Mouse (Mus musculus) midbrain, embryonic 10.5 days (tissue): ENCODE results near the gene Ccdc105. TPM values are rescaled to one million over a fixed set of nuclear protein-coding genes. Genes with fewer than 3 reads are reported as not detected.

Experiments
- DNase-seq: peaks from one replicate; pipeline ENCODE4 v3.0.0-alpha.2; 2017; ENCODE audit warnings: low spot score
- H3K27ac ChIP-seq: fragments of 300-500 bp; sonication (generic); replicated peaks from 2 replicates; pipeline ENCODE4 v1.5.1; 2016; ENCODE audit warnings: mild to moderate bottlenecking
- H3K27me3 ChIP-seq: fragments of 300-500 bp; sonication (generic); 2 replicates; pipeline ENCODE4 v1.6.1; 2016; ENCODE audit warnings: low read depth, mild to moderate bottlenecking; ENCODE audit not compliant: poor library complexity, severe bottlenecking
- H3K36me3 ChIP-seq: fragments of 300-500 bp; sonication (generic); 2 replicates; pipeline ENCODE4 v1.6.1; 2016; ENCODE audit warnings: mild to moderate bottlenecking, moderate library complexity
- H3K4me1 ChIP-seq: fragments of 300-500 bp; sonication (generic); 2 replicates; pipeline ENCODE4 v1.6.1; 2016
- H3K4me3 ChIP-seq: fragments of 300-500 bp; sonication (generic); 2 replicates; pipeline ENCODE4 v1.5.1; 2016; ENCODE audit warnings: mild to moderate bottlenecking, moderate library complexity
- H3K9me3 ChIP-seq: fragments of 300-500 bp; sonication (generic); replicated peaks from 2 replicates; pipeline ENCODE4 v1.6.1; 2016; ENCODE audit warnings: mild to moderate bottlenecking
- WGBS: fragments of 180-500 bp; shearing (Covaris S2); methylation state at CpG from one replicate; pipeline ENCODE4 v1.1.7; 2016; 5-methylcytosine and 5-hydroxymethylcytosine counted together
- polyA plus RNA-seq: library from polyadenylated mRNA; unstranded; fragments of >200 nt; fragmentation: Nextera tagmentation; extraction: Ambion mirVana; gene quantifications from 2 replicates; pipeline ENCODE4 v1.2.1, GENCODE M21; 2016

Ccdc105 gene
- not detected in 2 replicates for polyA plus RNA-seq

DNA sequence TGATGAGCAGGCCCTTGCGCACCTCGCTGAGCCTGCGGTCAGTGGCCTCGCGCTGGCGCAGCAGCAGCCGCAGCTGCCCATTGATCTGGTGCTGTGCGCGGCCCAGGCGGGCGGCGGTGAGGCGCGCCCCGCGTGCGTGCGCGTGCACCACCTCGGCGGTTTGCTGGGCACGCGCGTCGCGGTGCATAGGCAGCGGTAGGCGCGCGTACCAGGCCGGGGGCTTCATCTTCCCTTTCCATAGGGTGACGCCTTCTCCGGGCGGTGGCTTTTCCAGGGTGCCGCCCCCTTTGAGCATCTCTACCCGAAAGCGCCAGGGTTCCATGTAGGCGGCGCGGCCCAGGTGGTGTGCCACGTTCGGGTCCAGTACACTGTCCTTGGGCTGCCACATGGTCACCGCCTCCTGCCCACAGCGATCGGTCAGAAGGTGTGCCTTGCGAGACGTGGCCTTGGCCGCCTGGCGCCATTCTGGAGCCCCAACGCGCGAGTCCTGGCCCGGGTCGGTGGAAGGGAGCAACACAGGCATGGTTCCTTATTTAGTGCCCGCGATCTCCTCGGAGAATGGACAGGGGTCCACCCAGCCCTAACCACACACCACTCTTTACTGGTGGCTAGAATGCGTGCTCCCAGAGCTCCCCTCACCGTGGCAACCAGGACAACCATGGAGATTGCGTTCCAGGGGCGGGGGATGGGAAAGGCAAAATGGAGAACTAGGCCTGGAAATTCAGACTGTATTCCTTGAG is at the start of gene Ccdc105:
TSS of gene Ccdc105 (minus strand) at position 614 of the 740 bp plus-strand sequence.
- Histone ChIP-seq H3K4me1 (peaks cover 18% of the 10 kb centered on the region), H3K36me3 (no peaks in the 10 kb centered on the region), H3K4me3 (peak within 1 kb of the TSS; percentile 67), H3K27me3 (peaks cover 27% of the 10 kb centered on the region), H3K9me3 (no peaks in the 10 kb centered on the region), H3K27ac (peak within 1 kb of the TSS; percentile 89)
- 1% methylated on average over 61 of the region's 61 CpGs for WGBS
- peak; percentile 82 for DNase-seq

DNA sequence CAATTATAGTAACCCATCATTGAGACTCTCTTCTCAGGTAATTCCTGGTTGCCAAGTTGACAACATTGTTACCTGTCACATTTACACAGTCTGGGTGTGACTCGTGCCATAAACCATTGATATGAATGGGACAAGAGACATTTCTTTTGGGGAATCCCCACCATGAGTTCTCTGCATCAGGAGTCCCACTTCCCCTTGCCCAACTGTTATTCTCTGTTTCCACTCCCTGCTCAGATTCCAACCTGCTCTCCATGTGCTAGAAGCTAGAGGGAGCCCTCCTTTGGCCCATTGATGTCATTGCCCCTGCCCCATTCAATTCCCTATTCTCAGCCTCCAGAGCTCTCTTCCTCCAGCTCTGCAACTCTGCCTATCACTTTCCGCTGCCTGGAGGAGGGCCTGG is 48.6 kb upstream of the Ccdc105 start:
- Histone ChIP-seq H3K27me3 (no peaks in the 10 kb centered on the region), H3K4me1 (no peaks in the 10 kb centered on the region), H3K4me3 (no peak overlapping the region), H3K27ac (no peak overlapping the region), H3K36me3 (no peaks in the 10 kb centered on the region), H3K9me3 (no peaks in the 10 kb centered on the region)
- WGBS, result 85% methylated on average over 2 of the region's 2 CpGs
- DNase-seq, result no peak

DNA sequence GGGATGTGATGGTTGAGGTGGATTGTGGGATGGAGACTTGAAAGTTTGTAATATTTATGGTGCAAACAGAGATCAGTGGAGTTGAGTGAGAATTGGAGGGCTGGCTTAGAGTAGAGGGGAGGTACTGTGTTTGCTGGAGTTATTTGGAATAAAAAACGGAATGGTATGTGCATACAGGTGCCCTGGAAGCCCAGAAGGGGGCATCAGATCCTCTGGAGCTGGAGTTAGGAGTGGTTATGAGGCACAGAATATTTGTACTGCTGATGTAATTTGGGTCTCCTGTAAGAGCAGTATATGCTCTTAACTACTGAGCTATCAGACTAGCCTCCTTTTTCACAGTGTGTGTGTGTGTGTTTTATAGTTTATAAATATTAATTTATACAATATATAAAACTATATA is 37.7 kb upstream of the Ccdc105 start:
- no peaks in the 10 kb centered on the region for H3K36me3 ChIP-seq

DNA sequence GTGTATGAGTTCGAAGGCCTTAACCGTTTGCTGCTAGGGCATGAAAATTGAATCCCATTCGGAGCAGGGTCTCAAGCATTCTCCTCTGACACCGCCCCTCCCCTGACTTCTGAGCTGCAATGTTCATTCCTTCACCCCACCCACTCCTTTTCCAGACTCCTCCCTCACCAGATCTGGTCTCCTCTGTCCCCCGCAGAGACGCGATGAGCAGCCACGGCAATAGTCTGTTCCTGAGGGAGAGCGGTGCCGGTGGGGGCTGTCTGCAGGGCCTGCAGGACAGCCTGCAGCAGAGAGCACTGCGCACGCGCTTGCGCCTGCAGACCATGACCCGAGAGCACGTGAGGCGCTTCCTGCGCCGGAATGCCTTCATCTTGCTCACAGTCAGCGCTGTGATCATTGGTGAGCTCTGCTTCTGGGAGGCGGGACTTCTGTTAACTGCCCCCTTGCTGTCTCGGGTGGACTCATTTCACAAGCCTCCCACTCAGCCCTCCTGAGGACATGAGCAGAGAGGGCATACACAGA is 34.8 kb upstream of the Ccdc105 start:
- Histone ChIP-seq H3K4me3 (peak overlapping the region; percentile 57), H3K27me3 (no peaks in the 10 kb centered on the region), H3K4me1 (peaks cover 13% of the 10 kb centered on the region), H3K27ac (peak overlapping the region; percentile 86), H3K36me3 (no peaks in the 10 kb centered on the region), H3K9me3 (no peaks in the 10 kb centered on the region)
- peak; percentile 81 for DNase-seq
- WGBS, result 8% methylated on average over 22 of the region's 22 CpGs

More for the DNA sequence above, 37.7 kb upstream of the Ccdc105 start:
- peaks cover 13% of the 10 kb centered on the region for H3K4me1 ChIP-seq
- H3K9me3 ChIP-seq, result no peaks in the 10 kb centered on the region
- no peak overlapping the region for H3K27ac ChIP-seq
- WGBS, result 60% methylated on average over 1 of the region's 1 CpGs
- DNase-seq, result no peak
- no peak overlapping the region for H3K4me3 ChIP-seq
- no peaks in the 10 kb centered on the region for H3K27me3 ChIP-seq

DNA sequence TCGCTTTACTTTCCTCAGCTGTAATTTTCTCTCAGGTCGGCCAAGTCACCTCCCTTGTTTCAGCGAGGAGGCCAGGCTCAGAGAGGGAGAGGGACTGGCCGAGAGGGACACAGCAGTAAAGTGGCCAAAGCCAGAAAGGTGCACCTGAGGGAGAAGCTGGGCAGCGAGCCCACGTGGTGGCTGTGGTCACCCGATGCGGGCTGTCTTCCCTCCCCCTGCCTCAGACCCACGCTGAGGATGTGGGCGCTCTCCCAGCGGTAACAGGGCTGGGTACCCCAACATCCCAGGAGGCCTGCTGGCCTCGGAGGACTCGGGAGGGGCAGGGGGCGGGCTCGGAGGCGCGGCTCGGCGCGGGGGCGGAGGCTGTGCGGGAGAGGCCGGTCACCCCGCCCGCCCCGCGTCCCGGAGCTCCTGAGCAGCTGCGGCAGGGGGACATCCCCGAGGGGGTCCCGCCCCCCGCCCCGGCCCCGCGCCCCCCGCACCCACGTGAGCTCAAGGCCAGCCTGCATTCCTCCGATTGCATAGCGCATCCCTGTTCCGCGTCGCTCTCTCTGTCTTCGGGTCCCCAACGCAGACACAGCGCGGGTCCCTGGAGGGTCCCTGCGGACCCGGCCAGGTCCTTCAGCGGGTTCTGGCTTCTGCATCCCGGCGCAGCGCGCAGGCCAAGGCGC is 27.3 kb upstream of the Ccdc105 start, which contains the start of gene Slc1a6:
TSS of gene Slc1a6 (plus strand) at position 516 of the 671 bp plus-strand sequence.
- peak within 1 kb of the TSS; percentile 74 for H3K4me3 ChIP-seq
- no peaks in the 10 kb centered on the region for H3K36me3 ChIP-seq
- H3K27me3 ChIP-seq, result peaks cover 33% of the 10 kb centered on the region
- peak; percentile 40 for DNase-seq
- H3K27ac ChIP-seq, result peak within 1 kb of the TSS; percentile 73
- 1% methylated on average over 34 of the region's 54 CpGs for WGBS
- peaks cover 16% of the 10 kb centered on the region for H3K4me1 ChIP-seq
- H3K9me3 ChIP-seq, result no peaks in the 10 kb centered on the region

DNA sequence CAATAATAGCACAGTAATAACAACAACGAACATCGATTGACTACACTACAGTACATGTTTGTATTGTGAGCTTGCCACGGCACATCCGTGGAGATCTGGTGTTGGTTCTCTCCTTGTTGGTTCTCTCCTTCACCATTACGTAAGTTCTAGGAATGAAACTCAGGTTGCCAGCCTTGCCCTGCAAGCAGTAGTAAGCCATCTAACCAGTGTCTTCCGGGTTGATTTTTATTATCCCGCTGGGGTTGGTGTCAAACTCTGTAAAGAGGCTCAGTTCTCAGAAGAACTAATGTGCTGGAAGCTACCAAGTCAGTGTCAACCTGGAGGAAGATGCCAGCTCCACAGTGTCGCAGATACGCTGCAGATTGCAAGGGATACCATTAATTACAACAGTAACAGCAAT is 26.7 kb upstream of the Ccdc105 start:
- Histone ChIP-seq H3K27me3 (peaks cover 33% of the 10 kb centered on the region), H3K27ac (no peak overlapping the region), H3K36me3 (no peaks in the 10 kb centered on the region), H3K4me3 (peak overlapping the region; percentile 74), H3K4me1 (peaks cover 16% of the 10 kb centered on the region), H3K9me3 (no peaks in the 10 kb centered on the region)
- DNase-seq, result no peak
- 64% methylated on average over 9 of the region's 9 CpGs for whole genome bisulfite sequencing

DNA sequence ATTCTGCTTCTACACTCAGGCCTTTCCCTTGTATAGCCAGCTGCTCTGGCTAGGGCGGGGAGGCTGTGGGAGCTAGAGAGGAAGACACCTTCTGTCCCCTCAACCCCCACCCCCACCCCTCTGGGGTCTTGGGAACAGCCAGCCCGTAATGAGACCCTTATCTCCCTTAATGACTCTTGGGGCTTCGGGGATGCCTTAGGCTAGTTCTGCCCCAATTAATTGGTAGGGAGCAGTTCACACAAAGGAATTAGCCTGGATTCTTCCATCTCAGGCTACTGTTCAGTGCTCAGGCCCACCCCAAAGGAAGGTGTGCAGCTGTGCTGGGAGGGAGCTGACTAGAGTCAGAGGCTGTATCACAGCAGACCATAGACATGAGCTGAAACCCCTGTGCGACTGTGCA is 23.0 kb upstream of the Ccdc105 start:
- Histone ChIP-seq H3K4me3 (no peak overlapping the region), H3K4me1 (peaks cover 12% of the 10 kb centered on the region), H3K9me3 (no peaks in the 10 kb centered on the region), H3K36me3 (no peaks in the 10 kb centered on the region), H3K27ac (no peak overlapping the region), H3K27me3 (peaks cover 19% of the 10 kb centered on the region)
- no peak for DNase-seq
- WGBS, result 71% methylated on average over 4 of the region's 4 CpGs

DNA sequence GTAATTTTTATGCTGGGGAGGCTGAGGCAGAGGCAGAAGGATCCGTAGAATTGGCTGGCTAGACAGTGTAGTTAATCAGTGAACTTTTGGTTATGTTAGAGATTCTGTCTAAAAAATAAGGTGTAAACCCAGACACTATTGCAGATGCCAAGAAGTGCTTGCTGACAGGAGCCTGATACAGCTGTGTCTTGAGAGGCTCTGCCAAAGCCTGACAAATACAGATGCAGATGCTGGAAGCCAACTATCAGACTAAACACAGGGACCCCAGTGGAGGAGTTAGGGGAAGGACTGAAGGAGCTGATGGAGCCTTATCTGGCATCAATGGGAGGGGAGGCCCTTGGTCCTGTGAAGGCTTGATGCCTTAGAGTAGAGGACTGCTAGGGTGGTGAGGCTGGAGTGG is 12.7 kb upstream of the Ccdc105 start:
- DNase-seq, result no peak
- H3K4me3 ChIP-seq, result no peak overlapping the region
- 84% methylated on average over 1 of the region's 1 CpGs for WGBS
- H3K4me1 ChIP-seq, result no peaks in the 10 kb centered on the region
- peaks cover 9% of the 10 kb centered on the region; the same call in 1 of the 2 replicates for H3K9me3 ChIP-seq
- H3K36me3 ChIP-seq, result no peaks in the 10 kb centered on the region
- H3K27me3 ChIP-seq, result no peaks in the 10 kb centered on the region
- no peak overlapping the region for H3K27ac ChIP-seq

DNA sequence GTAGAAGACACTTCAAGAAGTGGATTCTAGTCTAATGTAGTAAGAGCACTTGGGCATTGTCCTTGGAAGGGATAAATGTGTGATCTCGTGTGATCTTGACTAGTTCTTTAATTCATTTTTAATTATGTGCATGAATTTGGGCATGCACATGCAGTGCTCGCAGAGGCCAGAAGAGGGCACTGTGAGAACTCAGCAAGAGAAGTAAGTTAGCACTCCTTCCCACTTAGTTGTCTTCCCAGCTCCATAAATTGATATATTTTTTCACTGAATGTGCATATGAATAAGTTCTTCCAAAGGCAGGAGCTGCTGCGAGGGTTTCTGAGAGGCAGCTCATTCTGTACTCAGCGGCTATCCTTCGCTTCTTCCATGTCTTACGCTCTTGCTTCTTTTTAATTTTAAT is 3.2 kb upstream of the Ccdc105 start:
- Histone ChIP-seq H3K9me3 (no peaks in the 10 kb centered on the region), H3K4me1 (peaks cover 13% of the 10 kb centered on the region), H3K27ac (no peak overlapping the region), H3K27me3 (peaks cover 12% of the 10 kb centered on the region), H3K4me3 (no peak overlapping the region), H3K36me3 (no peaks in the 10 kb centered on the region)
- peak; percentile 65 for DNase-seq
- 33% methylated on average over 6 of the region's 6 CpGs for WGBS

DNA sequence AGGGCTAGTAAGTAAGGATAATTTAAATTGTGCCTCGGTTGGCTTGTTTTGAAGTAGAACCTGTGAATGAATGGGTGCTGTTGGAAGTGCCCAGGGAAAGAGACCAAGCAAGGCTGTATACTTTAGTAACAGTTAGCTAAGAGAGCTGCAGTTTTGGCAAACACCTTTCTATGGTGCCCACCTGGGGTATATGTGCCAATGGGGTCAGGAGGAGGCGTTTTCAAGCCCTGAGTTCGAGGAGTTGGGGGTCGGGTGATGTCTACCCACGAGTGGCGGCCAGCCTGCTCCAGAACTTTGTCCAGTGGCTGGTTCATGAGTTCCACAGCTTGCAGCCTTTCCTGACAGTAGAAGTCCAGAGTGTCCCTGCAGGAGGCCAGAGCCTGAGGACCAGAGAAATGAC is 3.9 kb downstream of the Ccdc105 start:
- 94% methylated on average over 6 of the region's 6 CpGs for WGBS
- no peak for DNase-seq
- Histone ChIP-seq H3K27ac (no peak overlapping the region), H3K4me1 (peaks cover 26% of the 10 kb centered on the region), H3K36me3 (no peaks in the 10 kb centered on the region), H3K9me3 (no peaks in the 10 kb centered on the region), H3K27me3 (peaks cover 27% of the 10 kb centered on the region), H3K4me3 (no peak overlapping the region)

DNA sequence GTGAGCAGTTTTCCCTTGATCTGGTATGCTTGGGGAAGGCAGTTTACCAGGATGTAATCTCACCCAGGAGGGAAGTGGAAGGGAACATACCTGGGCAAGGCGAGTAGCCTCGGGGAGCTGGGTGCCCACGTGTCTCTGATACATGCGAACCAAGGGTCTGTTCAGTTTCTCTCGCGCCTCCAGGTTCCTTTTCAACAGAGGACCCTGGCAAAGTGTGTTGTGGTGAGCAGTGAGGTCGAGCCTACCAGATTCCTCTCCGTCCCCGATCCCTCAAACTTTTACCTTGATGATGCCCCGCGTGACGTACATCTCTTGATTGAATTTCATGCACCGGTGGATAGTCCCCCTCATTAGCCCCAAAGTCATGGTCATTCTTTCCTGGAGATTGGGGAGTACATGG is 4.7 kb downstream of the Ccdc105 start:
- 82% methylated on average over 13 of the region's 13 CpGs for WGBS
- H3K27me3 ChIP-seq, result peaks cover 27% of the 10 kb centered on the region
- 0 out of 2 replicates have a peak overlapping the region, but pooled peaks have one; percentile 53 for H3K4me3 ChIP-seq

DNA sequence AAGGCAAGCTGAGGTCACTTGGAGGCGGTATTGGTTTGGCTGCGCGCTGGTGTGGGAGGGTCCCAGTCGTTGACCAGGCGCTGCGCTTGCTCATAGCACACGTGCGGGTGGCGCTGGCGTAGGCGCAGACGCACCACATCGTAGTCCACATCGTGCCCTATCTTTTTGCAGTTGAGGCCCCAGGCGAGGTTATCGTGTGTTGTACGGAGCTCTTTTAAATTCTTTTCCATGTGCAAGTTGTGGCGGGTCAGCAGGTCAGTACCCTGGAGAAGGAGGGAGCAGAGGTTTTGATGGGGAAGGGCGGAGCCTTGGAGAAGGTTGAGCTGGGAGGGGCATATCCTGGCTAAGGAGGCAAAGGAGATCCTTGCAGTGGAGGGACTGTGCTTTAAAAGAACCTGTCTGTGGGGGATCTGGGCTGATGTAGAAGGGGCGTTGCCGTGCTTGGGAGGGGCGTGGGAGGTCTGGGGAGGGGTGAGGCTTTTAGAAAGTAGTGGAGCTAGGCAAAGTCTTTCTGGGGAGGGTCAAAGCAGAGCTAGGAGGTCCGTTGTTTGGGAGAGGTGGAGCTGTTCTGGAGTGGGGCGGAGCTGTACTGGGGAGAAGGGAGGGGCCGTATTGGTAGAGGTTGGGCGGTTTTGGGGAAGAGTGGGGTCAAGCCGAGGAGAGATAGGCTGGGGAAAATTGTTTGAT is 5.7 kb downstream of the Ccdc105 start:
- DNase-seq, result peak; percentile 57
- H3K4me1 ChIP-seq, result peaks cover 18% of the 10 kb centered on the region
- H3K9me3 ChIP-seq, result no peaks in the 10 kb centered on the region
- H3K4me3 ChIP-seq, result peak overlapping the region; percentile 53
- no peaks in the 10 kb centered on the region for H3K36me3 ChIP-seq
- H3K27ac ChIP-seq, result peak overlapping the region; percentile 67; the same call in 1 of the 2 replicates
- peaks cover 27% of the 10 kb centered on the region for H3K27me3 ChIP-seq
- WGBS, result 2% methylated on average over 27 of the region's 27 CpGs

More for the DNA sequence above, 4.7 kb downstream of the Ccdc105 start:
- Histone ChIP-seq H3K27ac (no peak overlapping the region), H3K4me1 (peaks cover 26% of the 10 kb centered on the region), H3K36me3 (no peaks in the 10 kb centered on the region), H3K9me3 (no peaks in the 10 kb centered on the region)
- no peak for DNase-seq
